Mouse (Mus musculus) fibroblast of lung, adult 2 months (primary cell): ENCODE measurements around the gene Phykpl.

Experiments
- DNase-seq: peaks from one replicate; pipeline ENCODE4 v3.0.0-alpha.2; 2011; ENCODE audit warnings: low read depth

Gene Phykpl

GRCm38 (mm10) chr11:51645293-51645692 is 60.7 kb downstream of the Phykpl start:
- DNase-seq = no peak

DNA sequence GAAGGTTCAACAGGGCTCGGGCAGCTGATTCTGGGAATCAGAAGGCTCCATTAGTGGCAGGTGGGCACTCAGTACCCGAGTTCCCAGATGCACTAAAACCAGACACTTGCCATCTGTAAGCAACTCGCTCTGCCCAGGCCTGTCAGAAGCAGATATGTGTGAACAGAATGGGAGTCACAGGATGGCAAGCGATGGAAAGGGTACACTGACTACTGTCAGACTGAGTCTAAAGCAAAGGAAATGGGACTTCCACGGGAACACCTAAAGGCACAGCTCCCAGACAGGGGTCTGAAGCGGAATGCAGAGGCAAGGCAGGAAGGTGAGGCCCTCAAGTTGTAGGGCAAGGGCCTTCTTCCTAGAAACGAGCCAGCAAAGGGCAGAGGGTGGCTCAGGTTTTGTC is 61.7 kb downstream of the Phykpl start:
- no peak for DNase-seq

- no peak for DNase-seq
These were observed 62.5 kb downstream of the Phykpl start for GRCm38 (mm10) chr11:51646751-51647667.

DNA sequence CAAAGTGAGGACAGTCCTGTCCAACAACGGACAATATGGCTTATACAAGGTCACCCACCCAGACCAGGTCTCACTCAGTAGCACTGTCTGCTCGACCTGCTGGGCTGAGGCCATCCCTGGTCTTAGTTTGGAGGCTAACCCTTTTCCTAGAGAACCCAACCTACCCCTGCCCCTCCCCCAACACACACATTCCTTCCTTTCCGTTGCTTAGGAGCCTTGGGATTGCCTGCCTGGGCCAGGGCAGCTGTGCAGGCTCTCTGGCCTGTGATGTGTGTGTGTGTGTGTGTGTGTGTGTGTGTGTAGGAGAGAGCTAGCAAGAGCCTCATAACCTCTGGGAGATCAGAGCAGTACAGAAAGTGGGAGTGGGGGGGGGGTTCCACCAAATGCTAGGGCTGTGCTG is 64.0 kb downstream of the Phykpl start:
- DNase-seq = no peak

- DNase-seq = no peak
These were observed 64.7 kb downstream of the Phykpl start for GRCm38 (mm10) chr11:51649111-51649888.

DNA sequence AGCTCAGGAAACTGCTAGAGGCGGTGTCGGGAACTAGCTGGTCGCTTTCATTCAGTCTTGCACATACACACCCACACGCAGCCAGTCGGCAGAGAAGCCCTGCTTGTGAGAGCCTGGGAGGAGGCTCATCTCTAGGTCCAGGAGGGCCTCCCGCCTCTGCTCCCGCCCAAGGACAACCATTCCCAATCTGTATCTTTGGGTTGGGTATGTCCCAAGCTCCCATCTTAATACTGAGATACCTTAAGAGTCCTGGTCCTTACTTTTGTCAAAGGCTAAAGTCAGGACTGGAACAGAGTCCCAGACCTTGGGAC is 65.3 kb downstream of the Phykpl start:
- DNase-seq = no peak

GRCm38 (mm10) chr11:51650261-51650660 is 65.7 kb downstream of the Phykpl start:
- no peak for DNase-seq

DNA sequence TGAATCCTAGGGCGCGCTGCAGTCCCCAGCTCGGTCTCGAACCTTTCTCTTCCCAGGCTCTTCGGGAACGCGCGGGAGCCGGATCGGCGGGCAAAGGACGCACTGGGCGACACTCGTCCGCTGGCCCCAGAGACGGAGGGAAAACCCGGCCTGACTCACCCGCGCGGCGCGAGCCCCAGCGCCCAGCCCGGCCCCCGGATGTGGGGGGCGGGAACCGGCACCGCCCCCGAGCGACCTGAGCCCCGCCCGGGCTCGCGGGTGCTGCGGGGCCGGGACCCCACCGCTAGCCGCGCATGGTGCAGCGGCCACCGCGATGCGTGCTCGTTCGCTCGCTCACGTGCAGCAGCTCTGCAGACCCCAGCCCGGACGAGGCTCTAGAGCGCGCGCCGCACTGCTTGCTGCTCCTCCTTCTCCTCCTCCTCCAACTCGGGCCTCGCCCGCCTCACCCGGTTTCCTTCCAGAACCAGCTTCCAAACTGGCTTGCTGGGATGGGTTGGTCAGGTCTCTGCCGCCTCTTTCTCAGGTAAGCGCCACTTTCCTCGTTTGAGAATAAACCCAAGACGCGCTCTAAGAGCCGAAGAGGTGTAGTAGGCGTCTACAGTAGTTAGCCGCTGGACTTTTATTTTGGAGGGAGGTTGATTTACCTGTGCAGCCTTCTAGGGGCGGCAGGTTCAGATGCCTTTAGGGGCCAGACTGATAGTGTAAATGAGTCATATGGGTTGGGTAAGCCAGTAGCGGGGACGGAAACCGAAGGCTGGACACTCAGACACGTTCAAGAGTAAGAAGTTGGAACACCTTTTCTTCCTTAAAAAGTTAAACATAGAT is 66.3 kb downstream of the Phykpl start, which contains the start of the genes N4bp3 and D930048N14Rik:
N4bp3 (minus strand) TSS at position 152 of the 825 bp plus-strand sequence.
D930048N14Rik (plus strand) TSS at position 264 of the 825 bp plus-strand sequence.
- no peak for DNase-seq

- DNase-seq = no peak
These were observed 68.4 kb downstream of the Phykpl start for GRCm38 (mm10) chr11:51652889-51653418.

- no peak for DNase-seq
These were observed 69.2 kb downstream of the Phykpl start for GRCm38 (mm10) chr11:51653736-51654135.
